Mouse (Mus musculus): Measurements from ENCODE around the gene Amhr2.

Gene Amhr2

GRCm38 (mm10) chr15:102445146-102445545, at the start of gene Amhr2:
Gene Amhr2 (plus strand): TSS chr15:102445367.
- no peak for DNase-seq

DNA sequence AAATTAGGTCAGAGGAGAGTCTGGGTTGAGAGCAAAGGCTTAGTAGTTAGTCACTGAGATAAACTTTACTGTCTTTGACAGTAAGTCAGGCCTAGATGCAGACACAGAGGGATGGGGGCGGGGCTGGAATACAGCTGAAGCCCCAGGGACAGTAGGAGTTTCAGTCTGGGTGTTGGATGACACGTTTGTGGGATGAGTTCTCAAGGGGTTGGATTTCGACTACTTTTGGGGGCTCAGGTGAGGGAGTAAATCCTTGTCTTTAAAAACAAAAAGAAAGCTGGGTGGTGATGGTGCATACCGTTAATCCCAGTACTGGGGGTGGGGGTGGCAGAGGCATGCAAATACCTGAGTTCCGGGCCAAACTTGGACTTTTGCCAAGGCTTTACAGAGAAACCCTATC, 46.5 kb upstream of the Amhr2 start:
- DNase-seq, result peak; percentile 66

DNA sequence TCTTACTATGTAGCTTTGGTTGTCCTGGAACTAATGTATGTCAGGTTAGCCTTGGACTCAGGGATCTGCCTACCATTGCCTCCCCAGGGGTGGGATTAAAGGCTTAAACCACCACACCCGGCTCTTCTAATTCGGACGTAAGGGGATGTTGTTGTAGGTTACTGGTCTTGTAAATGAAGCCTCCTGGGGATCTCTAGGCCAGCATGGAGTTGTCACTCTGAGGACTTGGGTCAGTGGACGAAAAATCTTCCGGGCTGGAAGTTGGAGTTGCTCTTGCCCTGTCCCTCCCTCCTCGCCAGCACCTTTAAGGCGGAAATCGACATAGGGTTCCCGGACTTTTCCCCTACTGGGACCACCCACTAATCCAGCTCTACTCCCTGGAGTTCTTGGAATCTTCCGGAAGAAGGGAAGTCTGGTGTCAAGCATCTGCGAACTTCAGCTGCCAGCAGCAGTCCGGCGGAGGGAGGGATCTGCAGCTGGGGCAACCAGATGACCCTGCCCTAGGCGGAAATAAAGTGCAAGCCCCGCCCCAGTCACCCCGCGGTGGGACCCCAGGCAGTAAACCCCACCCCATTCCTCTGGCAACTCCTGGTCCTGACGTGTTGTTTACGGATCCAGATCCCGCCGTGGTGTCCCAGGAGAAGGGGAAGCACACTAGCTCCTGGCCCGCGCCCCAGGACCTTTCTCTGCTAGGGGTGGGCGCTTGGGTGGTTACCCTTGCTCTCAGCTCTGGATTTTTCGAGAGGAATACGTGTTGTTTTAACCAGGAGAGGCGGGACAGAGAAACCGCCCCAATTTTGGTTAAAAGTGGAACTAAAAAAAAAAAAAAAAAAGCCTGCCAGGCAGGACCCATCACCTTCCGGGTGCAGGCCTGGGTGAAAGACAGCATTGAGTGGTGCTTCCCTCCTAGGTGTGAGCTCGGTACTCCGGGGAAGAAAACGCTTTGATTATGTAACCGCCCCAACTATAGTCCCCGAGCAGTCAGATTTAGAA, 45.6 kb upstream of the Amhr2 start:
- peak; percentile 95 for DNase-seq

DNA sequence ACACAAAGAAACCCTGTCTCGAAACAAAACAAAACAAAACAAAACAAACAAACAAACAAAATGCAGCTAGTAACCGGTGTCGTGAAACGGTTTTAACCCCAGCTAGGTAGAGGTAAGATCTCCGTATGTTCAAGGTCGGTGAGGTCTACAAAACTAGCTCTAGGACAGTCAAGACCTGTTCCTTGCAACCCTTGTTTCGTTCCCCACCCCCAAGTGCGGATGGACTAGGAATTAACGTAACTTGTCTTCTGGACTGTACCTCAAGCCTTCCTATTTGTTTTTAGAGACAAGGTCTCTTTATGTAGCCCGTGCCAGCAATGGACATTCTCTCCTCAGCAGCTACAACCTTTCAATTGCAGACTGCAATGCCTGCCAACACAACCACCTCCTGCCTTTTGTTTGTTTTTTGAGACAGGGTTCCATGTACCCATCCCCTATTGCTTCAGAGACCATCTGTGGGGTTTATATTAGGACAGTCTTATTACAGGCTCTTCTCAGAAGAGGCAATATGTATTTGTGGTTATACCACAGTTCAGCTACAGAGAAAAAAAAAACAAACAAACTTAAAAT, 44.6 kb upstream of the Amhr2 start:
- DNase-seq, result no peak

DNA sequence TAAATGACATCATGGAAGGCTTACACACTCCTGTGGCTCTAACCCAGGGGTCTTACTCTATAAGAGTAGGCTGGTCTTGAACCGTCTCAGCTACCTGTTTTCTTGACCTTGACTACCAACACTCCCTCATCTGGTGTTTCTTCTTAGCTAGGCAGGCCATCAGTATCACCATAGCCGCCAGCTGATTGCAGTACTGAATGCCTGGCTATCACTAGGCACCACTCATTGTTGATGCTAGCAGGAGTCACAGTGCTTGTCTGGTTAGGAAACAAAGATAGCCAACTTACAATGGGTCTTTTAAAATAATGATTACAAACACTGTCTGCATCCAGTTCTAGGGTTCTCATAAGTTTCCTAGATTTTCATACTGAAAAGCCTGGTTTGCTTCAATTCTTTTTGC, 43.9 kb upstream of the Amhr2 start:
- no peak for DNase-seq

- no peak for DNase-seq
Observed at GRCm38 (mm10) chr15:102402210-102402609, 43.0 kb upstream of the Amhr2 start.

DNA sequence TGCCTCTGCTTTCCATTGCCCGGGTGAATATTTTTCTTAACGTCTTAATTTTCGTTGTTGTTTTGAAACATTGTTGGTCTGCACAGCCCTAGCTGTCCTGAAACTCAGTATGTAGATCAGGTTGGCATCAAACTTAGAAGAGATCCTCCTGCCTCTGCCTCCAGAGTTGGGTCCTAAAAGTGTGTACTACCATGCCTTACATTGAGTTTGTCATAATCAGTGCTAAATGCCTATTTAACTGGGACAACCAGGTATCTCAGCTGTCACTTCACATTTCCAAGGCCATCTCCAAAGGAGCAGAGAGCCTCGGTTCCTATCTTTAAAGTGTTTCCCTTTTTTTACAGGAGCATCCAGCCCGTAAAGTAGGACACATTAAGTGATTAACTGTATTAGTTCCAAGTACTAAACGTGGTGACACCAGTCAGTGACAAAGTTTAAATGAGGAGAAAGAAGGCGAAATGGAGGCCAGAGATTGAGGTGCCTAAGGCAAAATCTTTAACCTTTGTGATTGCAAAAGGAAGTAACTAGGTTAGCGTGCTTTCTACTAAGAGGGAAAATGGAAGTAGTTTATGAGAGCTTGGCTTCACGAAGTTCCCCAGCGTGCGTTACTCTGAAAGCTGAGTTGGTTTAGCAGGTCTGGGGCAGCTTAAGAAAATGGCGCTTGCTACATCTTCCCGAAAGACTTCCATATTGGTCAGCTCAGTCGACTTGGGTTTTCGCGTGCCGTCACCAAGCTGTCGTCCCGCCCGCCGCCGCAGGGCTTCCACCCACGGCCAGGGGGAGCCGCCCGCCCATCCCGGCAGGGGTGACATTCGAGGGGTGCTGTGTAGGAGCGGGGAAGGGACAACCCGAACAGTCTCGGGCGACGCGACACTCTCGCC, 40.3 kb upstream of the Amhr2 start:
- DNase-seq, result no peak

- DNase-seq, result peak; percentile 98
Observed at GRCm38 (mm10) chr15:102405489-102406195, 39.5 kb upstream of the Amhr2 start, which contains the start of gene Sp1. Gene Sp1 (plus strand): TSS chr15:102406143.

- peak; percentile 93 for DNase-seq
Observed at GRCm38 (mm10) chr15:102406196-102406911, 38.8 kb upstream of the Amhr2 start.

DNA sequence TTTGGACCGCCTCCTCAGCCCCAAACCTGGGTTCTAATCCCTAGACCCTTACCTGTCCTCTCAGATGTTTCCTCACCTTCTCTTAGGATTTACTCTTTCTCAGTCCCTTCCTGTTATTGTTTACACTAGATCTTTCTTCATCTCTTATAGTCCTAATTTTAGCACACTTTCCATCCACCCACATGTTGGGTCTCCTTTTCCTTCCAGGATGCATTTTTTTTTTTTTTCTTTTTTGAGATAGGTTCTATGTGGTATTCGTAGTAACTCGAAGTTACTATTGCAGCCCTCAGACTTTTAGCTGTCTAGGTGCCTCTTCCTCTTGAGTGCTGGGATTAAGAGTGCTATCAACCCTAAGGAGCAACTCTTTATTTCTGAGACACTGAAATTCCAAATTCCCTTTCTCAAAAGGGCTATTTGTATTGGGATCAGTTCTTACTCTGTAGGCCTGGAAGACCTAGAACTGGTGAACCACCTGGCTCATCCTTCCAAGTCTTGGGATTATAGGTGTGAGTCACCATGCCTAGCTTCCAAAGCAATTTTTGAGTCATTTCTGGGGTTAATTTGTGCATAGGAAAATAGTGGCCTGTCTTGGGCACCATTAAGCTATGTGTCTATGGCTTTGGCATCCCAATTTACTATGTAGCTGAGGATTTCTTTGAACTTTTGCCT, 38.1 kb upstream of the Amhr2 start:
- no peak for DNase-seq

GRCm38 (mm10) chr15:102407681-102408557, 37.2 kb upstream of the Amhr2 start:
- DNase-seq, result no peak

DNA sequence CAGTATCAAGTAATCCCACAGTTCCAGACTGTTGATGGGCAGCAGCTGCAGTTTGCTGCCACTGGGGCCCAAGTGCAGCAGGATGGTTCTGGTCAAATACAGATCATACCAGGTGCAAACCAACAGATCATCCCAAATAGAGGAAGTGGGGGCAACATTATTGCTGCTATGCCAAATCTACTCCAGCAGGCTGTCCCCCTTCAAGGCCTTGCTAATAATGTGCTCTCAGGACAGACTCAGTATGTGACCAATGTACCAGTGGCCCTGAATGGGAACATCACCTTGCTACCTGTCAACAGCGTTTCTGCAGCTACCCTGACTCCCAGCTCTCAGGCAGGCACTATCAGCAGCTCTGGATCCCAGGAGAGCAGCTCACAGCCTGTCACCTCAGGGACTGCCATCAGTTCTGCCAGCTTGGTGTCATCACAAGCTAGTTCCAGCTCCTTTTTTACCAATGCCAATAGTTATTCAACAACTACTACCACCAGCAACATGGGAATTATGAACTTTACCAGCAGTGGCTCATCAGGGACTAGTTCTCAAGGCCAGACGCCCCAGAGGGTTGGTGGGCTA, 36.5 kb upstream of the Amhr2 start:
- no peak for DNase-seq

GRCm38 (mm10) chr15:102409286-102409685, 35.9 kb upstream of the Amhr2 start:
- no peak for DNase-seq

DNA sequence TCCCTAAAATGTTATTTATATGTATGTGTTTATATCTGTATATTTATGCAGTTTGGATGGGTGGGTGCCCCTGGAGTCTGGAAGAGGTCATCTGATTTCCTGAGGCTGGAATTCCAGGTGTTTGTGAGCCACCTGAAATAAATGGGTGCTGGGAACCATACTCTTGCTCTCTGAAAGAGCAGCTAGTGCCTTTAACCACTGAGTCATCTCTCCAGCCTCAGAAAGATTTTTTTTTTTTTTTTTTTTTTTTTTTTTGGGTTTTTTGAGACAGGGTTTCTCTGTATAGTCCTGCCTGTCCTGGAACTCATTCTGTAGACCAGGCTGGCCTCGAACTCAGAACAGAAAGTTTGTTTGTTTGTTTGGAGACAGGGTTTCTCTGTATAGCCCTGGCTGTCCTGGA, 34.1 kb upstream of the Amhr2 start:
- no peak for DNase-seq

GRCm38 (mm10) chr15:102413687-102414086, 31.5 kb upstream of the Amhr2 start:
- DNase-seq, result no peak

- no peak for DNase-seq
Observed at GRCm38 (mm10) chr15:102417524-102417923, 27.6 kb upstream of the Amhr2 start.

- DNase-seq, result no peak
Observed at GRCm38 (mm10) chr15:102420986-102421385, 24.2 kb upstream of the Amhr2 start.

DNA sequence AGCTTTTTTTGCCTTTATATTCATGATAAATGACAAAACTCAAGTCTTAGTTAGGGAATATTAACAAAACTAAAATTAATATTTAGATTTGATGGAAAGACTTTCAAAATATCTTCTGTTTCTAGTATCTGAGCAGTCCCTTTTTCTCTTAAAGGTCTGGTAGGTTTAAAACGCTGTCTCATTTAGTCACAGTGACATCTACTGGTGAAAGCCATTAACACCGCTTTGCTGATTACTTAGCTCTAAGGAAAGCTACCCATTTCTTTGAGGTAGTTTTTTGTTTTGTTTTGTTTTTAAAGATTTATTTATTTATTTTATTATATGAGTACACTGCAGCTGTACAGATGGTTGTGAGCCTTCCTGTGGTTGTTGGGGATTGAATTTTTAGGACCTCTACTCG, 23.7 kb upstream of the Amhr2 start:
- DNase-seq, result peak; percentile 65

DNA sequence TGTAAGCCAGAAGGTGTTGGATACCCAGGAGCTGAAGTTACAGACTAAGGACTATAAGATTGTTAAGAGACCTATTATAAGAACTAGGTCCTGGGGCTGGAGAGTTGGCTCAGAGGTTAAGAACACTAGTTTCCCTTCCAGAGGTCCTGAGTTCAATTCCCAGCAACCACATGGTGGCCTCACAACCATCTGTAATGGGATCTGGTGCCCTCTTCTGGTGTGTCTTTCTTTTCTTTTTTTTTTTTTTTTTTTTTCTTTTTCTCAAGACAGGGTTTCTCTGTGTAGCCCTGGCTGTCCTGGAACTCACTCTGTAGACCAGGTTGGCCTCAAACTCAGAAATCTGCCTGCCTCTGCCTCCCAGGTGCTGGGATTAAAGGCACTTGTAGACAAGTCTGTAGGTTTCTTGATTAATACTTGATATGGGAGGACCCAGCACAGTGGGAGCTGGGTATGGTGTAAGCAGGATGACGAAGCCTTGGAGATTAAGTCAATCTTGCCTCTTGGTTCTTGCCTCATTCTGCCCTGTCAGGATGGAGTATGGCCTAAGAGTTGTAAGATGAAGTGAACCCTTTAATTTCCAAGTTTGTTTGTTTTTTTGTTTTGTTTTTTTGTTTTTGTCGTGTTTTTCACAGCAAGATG, 21.4 kb upstream of the Amhr2 start:
- no peak for DNase-seq

Data from kidney, postnatal 10 days (tissue).